In genomic region chr9:41159223-41159622, GRCm38 (mm10) we compare ENCODE assay signal across 21 mouse cellular contexts.
"Had no signal": no experiment of that assay in that cellular context is flagged by ENCODE, and none has a peak within 500 bp of the region (broad histone marks: within the 10 kb centered on the region; RNA-seq: fewer than 3 reads in every experiment).

No protein-coding gene starts in this region.

- H3K36me3 ChIP-seq: lung, embryonic 15.5 days; midbrain, embryonic 10.5 days; midbrain, embryonic 12.5 days; neural tube, embryonic 13.5 days; neural tube, embryonic 15.5 days had no signal

- H3K4me2 ChIP-seq: lung, embryonic 15.5 days; midbrain, embryonic 12.5 days; neural tube, embryonic 13.5 days; neural tube, embryonic 15.5 days had no signal

- H3K9ac ChIP-seq: liver, postnatal 0 days; lung, embryonic 15.5 days; midbrain, embryonic 12.5 days; neural tube, embryonic 13.5 days; neural tube, embryonic 15.5 days had no signal

- ATAC-seq: liver, postnatal 0 days; lung, postnatal 0 days; midbrain, embryonic 16.5 days had no signal

- H3K27me3 ChIP-seq: neural tube, embryonic 15.5 days had no signal

- DNase-seq: liver, postnatal 0 days; lung, adult 2 months; lung, postnatal 14 days; lung, postnatal 36 days; midbrain, embryonic 14.5 days; retina, postnatal 1 day; right cerebral cortex, adult 18-20 months; right cerebral cortex, postnatal 25 days; right cerebral cortex, postnatal 4 days; spleen, adult 18-20 months; thymus, adult 18-20 months; thymus, postnatal 14 days; thymus, postnatal 36 days had no signal

- H3K4me3 ChIP-seq: lung, embryonic 15.5 days; midbrain, embryonic 10.5 days; midbrain, embryonic 12.5 days; myocyte; neural tube, embryonic 13.5 days; neural tube, embryonic 15.5 days had no signal

- H3K9me3 ChIP-seq: lung, embryonic 15.5 days; midbrain, embryonic 10.5 days; midbrain, embryonic 12.5 days; neural tube, embryonic 13.5 days; neural tube, embryonic 15.5 days had no signal

- H3K27ac ChIP-seq: lung, embryonic 15.5 days; midbrain, embryonic 10.5 days; midbrain, embryonic 12.5 days; neural tube, embryonic 13.5 days; neural tube, embryonic 15.5 days had no signal
